Mouse (Mus musculus): ENCODE results near the gene Lrrc71.

Lrrc71 gene

GRCm38 (mm10) chr3:87763202-87763601, 14.8 kb upstream of the Lrrc71 start:
- DNase-seq = no peak

GRCm38 (mm10) chr3:87761408-87762375, 13.3 kb upstream of the Lrrc71 start:
- no peak for DNase-seq

GRCm38 (mm10) chr3:87758641-87759040, 10.2 kb upstream of the Lrrc71 start:
- DNase-seq = no peak

- DNase-seq = peak; percentile 12
Measured at GRCm38 (mm10) chr3:87756488-87756887, 8.1 kb upstream of the Lrrc71 start.

- DNase-seq = peak; percentile 80
Measured at GRCm38 (mm10) chr3:87755964-87756363, 7.5 kb upstream of the Lrrc71 start.

- DNase-seq = no peak
Measured at GRCm38 (mm10) chr3:87753829-87754228, 5.4 kb upstream of the Lrrc71 start.

- DNase-seq = no peak
Measured at GRCm38 (mm10) chr3:87752567-87752966, 4.1 kb upstream of the Lrrc71 start.

GRCm38 (mm10) chr3:87749977-87750376, 1.6 kb upstream of the Lrrc71 start:
- no peak for DNase-seq

- DNase-seq = no peak
Measured at GRCm38 (mm10) chr3:87749036-87749435, 611 bp upstream of the Lrrc71 start.

- no peak for DNase-seq
Measured at GRCm38 (mm10) chr3:87745036-87745659, 3.3 kb downstream of the Lrrc71 start.

GRCm38 (mm10) chr3:87743927-87744326, 4.5 kb downstream of the Lrrc71 start:
- no peak for DNase-seq

GRCm38 (mm10) chr3:87742735-87743134, 5.7 kb downstream of the Lrrc71 start:
- DNase-seq = no peak

- DNase-seq = no peak
Measured at GRCm38 (mm10) chr3:87742013-87742412, 6.4 kb downstream of the Lrrc71 start.

GRCm38 (mm10) chr3:87738906-87739305, 9.5 kb downstream of the Lrrc71 start:
- no peak for DNase-seq

GRCm38 (mm10) chr3:87735335-87735734, 13.1 kb downstream of the Lrrc71 start:
- DNase-seq = no peak

- no peak for DNase-seq
Measured at GRCm38 (mm10) chr3:87733984-87734761, 14.3 kb downstream of the Lrrc71 start.

- DNase-seq = no peak
Measured at GRCm38 (mm10) chr3:87733098-87733497, 15.3 kb downstream of the Lrrc71 start.

GRCm38 (mm10) chr3:87728696-87729095, 19.7 kb downstream of the Lrrc71 start:
- no peak for DNase-seq

GRCm38 (mm10) chr3:87726191-87726590, 22.2 kb downstream of the Lrrc71 start:
- DNase-seq = no peak

GRCm38 (mm10) chr3:87725396-87726160, 22.8 kb downstream of the Lrrc71 start:
- DNase-seq = no peak

GRCm38 (mm10) chr3:87724556-87724955, 23.9 kb downstream of the Lrrc71 start:
- DNase-seq = no peak

- DNase-seq = no peak
Measured at GRCm38 (mm10) chr3:87718525-87718924, 29.9 kb downstream of the Lrrc71 start.
